Mouse (Mus musculus) heart, postnatal 4 days (tissue): ENCODE measurements around the gene Isg20l2. TPM values are rescaled to one million over a fixed set of nuclear protein-coding genes. Genes with fewer than 3 reads are reported as not detected.
A peak's percentile ranks its signal among the peaks of the same experiment; 100 is the strongest.

Experiments
- DNase-seq: peaks from one replicate; pipeline ENCODE4 v3.0.0; 2021
- total RNA-seq, 2 experiments: library from RNA; stranded (reverse); gene quantifications; 2 replicates each; pipeline ENCODE4 v1.2.3; 2021

The Isg20l2 gene
- total RNA-seq, 2 experiments from 2014 or later, result 20.1 to 21.2 TPM

DNA sequence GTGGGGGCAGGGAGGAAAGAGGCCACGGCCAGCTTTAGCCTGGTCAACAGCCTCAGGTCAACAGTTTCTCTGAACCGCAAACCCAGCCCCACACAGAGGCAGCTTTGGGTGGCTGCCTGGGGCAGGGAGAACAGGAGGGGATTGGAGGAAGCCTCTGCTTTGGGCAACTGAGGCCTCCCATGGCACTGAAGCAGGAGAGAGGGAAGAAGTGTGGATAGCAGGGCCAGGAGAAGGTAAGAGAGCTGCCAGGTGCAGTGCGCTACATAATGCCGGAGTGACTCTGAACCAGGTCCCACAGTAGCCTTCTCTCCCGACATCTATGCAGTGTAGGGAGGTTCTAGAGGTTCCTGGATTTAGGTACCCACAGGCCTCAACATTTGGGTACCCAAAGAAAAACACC, 50.6 kb downstream of the Isg20l2 start:
- DNase-seq, result no peak

DNA sequence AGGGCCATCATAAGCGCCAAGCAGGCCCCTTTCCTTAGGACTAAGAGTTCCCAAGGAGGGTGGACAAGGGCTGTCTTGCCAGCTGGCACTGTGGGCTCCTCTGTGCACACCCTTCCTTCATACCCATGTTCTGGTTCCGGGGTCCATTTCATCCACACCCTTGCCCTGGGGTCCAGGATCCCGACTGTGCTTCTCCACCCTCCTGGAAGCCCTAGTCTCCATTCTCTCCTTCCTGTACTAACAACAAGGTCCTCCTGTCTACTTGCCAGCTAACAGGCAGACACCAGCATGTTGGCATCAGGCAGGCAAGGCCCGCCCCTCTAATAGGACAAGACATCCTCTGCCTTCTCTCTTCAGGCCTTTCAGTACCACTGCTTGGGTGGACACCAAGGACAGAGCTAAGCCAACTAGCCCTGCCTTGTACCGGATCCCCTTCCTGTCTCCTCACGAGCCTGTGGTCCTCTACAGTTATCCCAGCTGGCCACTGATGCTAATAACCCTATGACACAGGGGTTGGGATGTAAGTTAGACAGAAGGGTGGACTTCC, 51.2 kb downstream of the Isg20l2 start:
- no peak for DNase-seq

DNA sequence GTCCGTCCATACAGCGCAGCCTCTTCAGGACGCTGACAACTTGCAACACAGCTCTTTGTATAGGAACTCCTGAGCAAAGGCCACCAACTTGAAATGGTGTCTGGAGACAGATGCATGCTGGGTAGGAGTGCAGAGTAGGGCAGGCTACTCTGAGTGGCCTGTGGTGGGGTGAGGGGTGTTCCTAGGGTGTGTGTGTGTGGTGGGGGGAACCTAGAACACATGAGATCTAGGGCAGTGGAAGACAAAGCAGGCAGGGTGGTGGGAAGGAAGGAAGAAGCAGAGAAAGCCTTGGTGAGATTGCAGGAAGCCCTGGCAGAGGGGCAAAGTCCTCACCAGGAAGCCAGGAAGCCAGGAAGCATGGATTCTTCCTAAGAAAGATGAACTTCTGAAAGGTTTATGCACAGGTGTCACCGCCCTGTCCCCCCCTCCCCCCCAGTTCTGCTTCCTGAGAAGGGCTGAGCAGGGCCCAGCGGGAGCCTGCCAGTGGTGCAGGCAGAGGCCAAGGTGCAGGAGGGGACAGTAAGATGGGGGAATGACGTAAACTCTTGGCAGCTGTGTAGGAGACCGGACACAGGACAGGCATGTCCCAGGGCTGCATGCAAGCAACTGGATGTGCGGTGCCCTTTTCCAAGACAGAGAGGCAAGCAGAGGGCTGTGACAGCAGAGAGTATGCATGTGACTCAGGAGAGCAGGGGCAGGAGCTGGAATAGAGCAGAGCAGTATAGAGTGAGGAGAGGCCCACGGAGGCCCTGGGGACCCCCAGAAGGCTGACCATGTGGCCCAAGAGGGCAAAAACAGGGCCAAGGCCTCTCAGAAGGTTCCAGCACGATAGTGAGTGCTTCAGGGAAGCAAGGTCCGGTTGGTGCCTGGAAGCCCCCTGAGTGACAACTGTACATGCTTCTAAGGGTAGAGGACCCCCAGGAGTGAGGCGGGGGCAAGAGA, 52.1 kb downstream of the Isg20l2 start:
- DNase-seq, result peak; percentile 76

DNA sequence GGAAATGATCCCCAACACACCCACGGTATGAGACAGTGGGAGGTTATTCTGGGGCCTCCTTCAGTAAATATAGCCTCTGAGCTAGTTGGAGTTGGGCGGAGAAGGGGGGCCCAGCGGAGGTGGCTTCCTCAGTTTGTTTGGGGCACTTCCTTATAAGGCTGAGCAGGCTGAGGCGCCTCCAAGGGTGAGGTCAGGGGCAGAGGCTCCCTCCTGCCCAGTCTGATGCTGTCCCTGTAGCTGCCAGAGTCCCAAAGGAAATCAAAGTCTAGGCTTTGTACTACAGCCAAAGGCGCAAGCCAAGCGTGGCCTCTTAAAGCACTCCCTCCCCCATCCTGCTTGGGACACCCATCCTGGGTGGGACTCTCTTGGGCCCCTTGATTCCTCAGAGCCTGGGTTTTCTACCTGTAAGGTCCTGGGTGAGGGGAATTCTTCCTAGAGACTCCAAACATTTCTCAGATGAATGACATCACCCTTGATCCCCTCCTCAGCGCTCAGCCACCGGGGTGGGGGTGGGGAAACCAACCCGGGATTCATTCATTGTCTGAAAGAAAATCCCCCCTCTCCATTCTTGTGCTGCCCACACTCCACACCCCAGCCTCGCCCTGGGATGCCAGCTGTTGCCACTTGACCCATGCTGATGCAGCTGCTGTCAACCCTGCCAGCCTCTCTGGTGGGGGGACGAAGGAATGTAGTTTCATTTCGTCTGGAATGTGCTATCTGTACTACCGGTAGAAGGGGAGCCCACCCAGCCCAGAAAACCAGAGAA, 52.9 kb downstream of the Isg20l2 start:
- DNase-seq, result peak; percentile 72

DNA sequence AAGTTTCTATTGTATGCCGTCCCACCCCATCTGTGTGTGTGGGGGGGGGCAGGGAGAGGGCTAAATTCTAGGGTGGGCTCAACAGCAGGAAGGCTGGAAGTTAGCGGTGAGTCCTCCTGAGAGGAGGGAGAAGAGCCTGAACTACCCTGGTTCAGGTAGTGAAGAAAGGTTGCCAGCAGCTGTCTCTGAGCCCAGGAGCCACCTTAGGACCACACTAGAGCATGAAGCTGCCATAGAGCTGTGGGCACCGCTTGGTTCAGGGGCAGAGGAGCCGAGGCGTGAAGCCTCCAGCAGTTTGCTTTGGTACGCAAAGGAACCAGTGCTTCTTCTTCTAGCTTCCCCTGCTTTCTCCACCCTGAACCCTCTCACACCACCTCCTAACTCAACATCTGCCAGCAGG, 53.5 kb downstream of the Isg20l2 start:
- DNase-seq, result no peak

DNA sequence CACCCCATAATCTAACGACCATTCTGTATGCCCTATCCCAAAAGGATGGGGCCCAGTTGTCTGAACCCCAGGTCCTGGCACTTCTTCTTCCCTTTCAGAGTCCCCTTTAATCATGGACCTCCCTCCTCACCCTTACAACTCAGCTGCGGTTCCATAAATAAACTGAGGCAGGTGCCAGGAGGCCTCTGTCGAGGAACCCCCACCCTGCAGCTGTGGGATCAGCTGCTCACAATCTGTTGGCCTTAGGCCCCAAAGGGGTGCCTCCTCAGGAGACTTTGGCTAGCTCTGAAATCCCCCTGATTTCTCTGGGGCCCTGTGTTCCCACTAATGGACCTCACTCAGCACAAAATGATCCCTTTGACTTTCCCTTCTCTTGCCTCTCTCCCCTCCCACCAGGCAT, 54.0 kb downstream of the Isg20l2 start:
- DNase-seq, result no peak

DNA sequence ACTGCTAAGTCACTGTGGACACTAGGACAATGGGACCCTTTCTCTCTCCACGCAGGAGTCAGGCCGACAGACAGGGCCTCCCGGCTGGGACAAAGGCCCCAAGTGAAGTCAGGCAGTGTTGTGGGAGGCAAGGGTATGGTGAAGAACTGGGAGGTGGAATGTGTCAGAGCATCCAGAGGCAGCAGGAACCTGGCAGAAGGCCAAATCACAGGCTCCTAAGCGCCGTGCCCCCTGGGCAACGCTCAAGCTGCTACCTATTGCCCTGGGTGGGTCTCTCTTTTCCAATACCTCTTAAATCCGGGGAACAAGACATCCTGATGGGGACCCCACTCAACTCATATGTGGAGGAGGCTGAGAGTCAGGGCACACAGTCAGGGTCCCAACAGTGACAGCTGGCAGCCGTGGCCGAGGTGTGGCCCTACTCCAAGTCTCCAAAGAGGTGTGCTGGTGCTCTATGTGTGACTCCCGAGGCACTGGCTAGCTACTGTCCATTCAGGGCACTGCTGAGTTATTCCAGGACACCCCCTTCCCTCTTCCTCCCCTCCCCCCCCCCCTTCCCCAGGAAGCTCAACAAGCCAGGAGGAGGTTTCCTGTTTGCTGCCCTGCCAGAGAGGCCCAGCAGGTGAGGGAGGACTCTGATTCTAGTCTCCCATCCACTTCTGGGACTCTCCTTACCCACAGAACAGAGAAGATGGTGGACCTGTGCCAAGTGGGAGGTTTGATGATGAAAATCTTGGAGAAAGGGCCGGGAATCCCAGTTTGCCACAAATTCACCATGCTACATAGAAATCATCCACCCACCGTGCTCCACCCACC, 55.6 kb downstream of the Isg20l2 start:
- DNase-seq, result peak; percentile 59

DNA sequence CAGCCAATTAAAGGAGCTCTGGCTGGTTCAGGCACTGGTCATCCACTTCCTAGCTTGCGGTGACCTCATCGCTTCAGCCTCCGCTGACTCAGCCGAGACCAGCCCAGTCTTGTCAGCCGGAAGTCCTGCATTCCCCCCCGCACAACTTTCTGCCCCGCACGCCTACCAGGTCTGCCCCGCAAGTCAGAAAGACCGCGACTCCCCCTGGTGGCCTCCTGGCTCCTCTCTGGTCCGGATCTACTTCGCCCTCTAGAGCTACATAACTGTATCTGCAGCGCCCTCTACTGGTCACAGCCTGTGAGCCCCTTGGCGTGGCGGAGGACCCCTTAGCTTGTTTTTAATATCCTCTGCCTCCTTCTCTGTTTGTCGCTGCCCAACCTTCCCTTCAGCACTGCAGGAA, 56.8 kb downstream of the Isg20l2 start:
- DNase-seq, result peak; percentile 99

DNA sequence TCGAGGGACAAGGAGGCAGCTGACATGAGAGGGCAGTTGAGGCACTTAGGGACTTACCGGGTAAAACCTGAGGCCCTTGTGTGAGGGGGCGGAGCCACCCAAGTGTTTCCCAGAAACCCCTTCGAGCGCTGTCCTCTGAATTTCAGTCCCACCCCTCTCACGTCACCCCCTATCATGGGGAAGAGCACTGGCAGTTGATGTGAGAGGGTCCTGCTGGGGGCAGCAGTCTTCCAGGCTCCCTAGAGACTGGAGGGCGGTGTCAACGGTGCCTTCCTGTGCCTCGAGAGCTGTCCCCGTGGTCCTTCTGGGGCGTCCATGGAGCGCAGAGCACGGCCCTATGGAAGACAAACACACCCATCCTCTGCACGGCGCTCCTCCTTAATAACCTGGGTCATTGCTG, 57.5 kb downstream of the Isg20l2 start:
- peak; percentile 29 for DNase-seq

DNA sequence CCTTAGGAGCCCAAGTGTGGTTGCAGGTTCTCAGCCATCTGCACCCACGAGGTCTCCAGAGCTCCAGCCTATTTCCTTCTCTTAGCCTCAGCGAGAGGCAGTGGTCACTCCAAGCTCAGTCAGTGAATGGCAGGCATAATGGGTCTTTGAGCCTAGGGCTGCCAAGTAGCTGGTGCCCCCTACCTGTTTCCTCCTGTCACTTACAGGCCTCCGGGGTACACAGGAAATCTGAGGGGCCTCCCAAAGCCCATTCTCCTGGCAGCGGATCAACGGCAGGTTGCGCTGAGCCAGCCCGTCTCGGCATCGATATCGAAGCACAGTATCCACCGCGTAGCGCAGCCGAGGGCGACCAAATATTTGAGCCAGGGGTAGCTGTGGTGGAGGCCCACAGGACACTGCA, 58.0 kb downstream of the Isg20l2 start:
- DNase-seq, result no peak

DNA sequence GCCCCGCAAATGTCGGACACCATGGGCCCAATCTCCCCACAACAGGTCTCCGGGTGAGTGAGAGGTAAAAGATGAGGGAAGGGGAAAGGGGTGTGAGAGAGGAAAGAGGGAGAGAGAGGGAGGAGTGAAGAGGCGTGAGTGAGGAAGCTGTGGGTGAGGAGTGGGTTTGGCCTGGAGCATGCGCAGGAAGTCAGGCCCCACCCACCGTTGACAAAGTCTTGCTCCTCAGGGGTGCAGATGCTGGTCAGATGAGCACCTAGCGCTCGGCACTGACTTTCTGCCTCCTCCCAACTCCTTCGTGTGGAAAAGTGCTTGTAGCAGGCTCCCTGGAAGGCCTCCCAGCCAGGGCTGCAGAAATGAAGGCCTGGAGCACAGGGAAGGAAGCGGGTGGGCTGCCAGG, 59.8 kb downstream of the Isg20l2 start:
- DNase-seq, result no peak

Other genes with a start within 250 kb of the Isg20l2 start
- under 1 TPM; 0.50 to 0.57 TPM for gene Lrrc71, start 181.7 kb upstream of the Isg20l2 start, total RNA-seq
- under 1 TPM; 0.09 to 0.10 TPM for gene Ntrk1, start 135.2 kb upstream of the Isg20l2 start, total RNA-seq
- under 1 TPM in 1 of 2 experiments, not detected in 1; 0.07 TPM for gene Insrr, start 133.4 kb upstream of the Isg20l2 start, total RNA-seq
- 10 to 100 TPM; 24.8 to 26.1 TPM for gene Pear1, start 106.0 kb upstream of the Isg20l2 start, total RNA-seq
- under 1 TPM in 1 of 2 experiments, not detected in 1; 0.12 TPM for gene Sh2d2a, start 83.6 kb upstream of the Isg20l2 start, total RNA-seq
- 10 to 100 TPM; 56.2 to 56.9 TPM for gene Prcc, start 44.7 kb upstream of the Isg20l2 start, total RNA-seq
- gene Hdgf, start 24.0 kb upstream of the Isg20l2 start, total RNA-seq, result 100 to 1,000 TPM; 146 to 151 TPM
- gene Mrpl24, start 10.8 kb upstream of the Isg20l2 start, total RNA-seq, result 10 to 100 TPM; 68.2 to 68.9 TPM
- gene Rrnad1, start 403 bp downstream of the Isg20l2 start, total RNA-seq, result 1 to 10 TPM; 7.7 to 8.9 TPM
- 1 to 10 TPM in 1 of 2 experiments, under 1 TPM in 1; 0.91 to 1.0 TPM for gene Crabp2, start 18.4 kb downstream of the Isg20l2 start, total RNA-seq
- gene Nes, start 40.8 kb downstream of the Isg20l2 start, total RNA-seq, result 10 to 100 TPM; 66.5 to 70.4 TPM
- under 1 TPM; 0.12 to 0.29 TPM for gene Bcan, start 69.9 kb downstream of the Isg20l2 start, total RNA-seq
- not detected for gene Hapln2, start 97.3 kb downstream of the Isg20l2 start, total RNA-seq
- 1 to 10 TPM; 7.2 to 7.5 TPM for gene Gpatch4, start 112.8 kb downstream of the Isg20l2 start, total RNA-seq
- gene Naxe, start 128.2 kb downstream of the Isg20l2 start, total RNA-seq, result 10 to 100 TPM; 77.4 to 80.8 TPM
- gene Ttc24, start 148.0 kb downstream of the Isg20l2 start, total RNA-seq, result not detected
- 10 to 100 TPM; 49.2 to 56.5 TPM for gene Iqgap3, start 151.7 kb downstream of the Isg20l2 start, total RNA-seq
- gene Mef2d, start 212.1 kb downstream of the Isg20l2 start, total RNA-seq, result 100 to 1,000 TPM; 115 to 120 TPM